Mouse (Mus musculus) ovary, adult 10 weeks (tissue): ENCODE measurements around the gene Tardbp. TPM values are rescaled to one million over a fixed set of nuclear protein-coding genes. Genes with fewer than 3 reads are reported as not detected.

Experiments
- polyA plus RNA-seq: library from polyadenylated mRNA; stranded (reverse); fragments of 350-450 nt; fragmentation: Illumina TruSeq; extraction: RNeasy Lipid Tissue Mini Kit (QIAGEN cat#74804); gene quantifications from one replicate; pipeline ENCODE4 v1.2.3, GENCODE M21; 2014

Gene Tardbp
- polyA plus RNA-seq: 1,046 TPM

DNA sequence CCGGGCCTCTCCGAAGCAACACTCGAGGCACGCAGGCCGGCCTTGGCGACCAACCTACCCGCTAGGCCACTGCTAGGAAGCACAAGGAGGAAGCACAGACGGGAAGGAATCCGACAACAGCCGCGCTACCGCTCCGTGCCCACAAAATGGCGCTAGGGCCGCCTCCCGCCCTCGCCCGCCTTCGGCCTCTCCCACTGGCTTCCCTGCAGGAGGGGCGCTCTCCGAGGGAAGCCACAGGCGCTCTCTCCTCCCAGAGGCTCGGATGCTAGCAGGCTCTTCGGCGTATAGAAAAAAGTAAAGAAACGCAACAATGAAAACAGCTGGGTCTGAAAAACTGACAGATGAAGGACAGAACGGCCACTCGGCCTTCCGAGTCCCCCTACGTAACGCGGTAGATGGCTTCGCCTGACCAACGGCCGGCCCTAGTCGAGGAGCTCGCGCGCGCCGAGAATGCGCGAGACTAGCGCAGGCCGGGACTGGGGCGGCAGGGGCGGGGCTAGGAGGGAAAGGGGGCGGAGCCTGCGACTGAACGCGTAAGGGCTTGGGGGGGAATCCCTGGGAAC, at the start of gene Tardbp:
TSS of gene Tardbp (minus strand) at position 397 of the 563 bp plus-strand sequence.

DNA sequence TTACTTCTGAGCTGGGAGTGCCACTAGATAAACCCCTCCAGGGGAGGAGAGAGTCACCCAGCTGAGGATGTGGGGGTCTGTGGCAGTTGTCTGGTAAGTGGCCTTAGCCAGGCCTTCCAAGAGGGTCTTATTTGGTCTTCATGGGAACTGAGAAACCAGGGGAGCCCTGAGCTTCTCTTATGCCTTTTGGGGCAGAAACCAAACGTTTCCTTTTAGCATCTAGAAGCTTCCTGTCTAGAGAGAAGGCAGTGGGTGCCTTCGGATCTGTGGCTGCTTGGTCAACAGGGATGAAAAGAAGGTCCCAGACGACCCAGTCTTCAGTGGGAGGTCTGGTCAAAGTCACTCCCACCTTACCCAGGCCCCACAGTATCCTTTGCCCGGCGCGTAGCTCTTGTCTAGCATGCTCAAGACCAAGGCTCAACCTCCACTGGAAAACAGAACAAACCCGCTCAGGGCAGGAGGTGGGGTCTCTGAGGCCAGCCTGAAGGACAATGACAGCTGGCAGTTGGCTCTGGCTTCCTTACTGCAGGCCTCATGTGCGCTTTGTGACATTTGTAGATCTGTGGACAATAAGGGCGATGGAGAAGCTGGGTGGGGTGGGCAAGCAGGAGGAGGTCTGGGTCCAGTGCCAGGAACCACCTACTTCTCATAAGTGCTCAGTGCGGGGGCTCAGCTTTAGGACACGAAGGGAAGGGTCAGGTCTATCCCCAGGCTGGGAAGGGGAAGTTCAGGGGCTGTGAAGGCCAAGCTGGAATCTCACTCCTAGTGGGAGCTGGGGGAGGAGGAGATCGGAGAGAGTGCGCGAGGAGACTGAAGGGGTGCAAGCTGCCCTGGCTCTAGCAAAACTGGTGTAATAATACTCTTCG, 16.7 kb upstream of the Tardbp start, which contains the start of gene Gm572:
TSS of gene Gm572 (plus strand) at position 27 of the 866 bp plus-strand sequence.

DNA sequence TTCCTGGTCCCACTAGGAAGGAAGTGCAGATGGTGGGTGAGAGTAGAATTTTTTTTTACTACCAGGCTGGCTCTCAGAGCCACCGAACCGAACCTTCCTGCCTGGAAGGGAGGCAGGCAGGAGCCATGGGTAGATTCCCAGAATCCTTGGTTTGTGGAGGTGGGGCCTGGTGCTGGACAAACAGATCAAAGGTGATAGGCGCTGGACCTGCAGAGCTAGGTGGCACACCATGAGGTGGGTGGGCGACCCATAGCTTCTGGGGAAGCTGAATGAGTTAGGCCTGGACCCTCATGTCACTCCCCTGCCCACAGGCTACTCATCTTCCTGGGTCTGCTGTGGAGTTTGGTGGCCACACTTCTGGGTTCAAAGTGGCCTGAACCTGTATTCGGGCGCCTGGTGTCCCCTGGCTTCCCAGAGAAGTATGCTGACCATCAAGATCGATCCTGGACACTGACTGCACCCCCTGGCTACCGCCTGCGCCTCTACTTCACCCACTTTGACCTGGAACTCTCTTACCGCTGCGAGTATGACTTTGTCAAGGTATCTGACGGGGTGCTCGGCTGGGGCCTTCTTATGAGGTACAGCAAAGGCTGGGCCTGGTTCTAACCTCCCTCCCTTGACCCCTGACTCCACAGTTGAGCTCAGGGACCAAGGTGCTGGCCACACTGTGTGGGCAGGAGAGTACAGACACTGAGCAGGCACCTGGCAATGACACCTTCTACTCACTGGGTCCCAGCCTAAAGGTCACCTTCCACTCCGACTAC, 24.3 kb downstream of the Tardbp start, which contains the start of gene Masp2:
TSS of gene Masp2 (plus strand) at position 198 of the 764 bp plus-strand sequence.

DNA sequence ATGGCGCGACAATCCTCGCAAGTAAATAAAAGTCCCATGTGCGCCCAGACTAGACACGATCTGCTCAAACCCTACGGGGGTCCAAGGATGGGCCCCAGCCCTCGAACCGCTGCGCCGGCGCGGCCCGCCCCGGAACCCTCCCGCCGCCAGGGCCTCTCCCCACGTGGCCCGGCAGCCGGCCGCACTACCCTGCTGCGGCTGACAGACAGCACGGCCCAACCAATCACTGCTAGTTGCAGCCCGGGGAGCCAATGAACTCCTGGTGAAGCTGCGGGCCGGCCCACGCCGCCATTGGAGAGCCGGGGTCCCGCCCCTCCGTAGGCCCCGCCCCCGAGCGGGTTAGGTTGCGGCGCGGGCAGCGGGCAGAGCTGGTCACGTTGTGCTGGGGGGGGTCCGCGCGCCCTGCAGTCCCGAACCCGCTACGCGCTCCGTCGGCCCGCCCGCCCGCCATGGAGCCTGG, 35.6 kb downstream of the Tardbp start, which contains the start of gene Srm:
TSS of gene Srm (plus strand) at position 333 of the 460 bp plus-strand sequence.

Other genes starting within 250 kb of the Tardbp start
- 4.4 TPM for gene Ubiad1, start 182.2 kb downstream of the Tardbp start, polyA plus RNA-seq
- gene Mtor, start 178.4 kb downstream of the Tardbp start, polyA plus RNA-seq: 6.1 TPM
- gene Angptl7, start 126.6 kb downstream of the Tardbp start, polyA plus RNA-seq: 0.74 TPM
- gene Exosc10, start 68.6 kb downstream of the Tardbp start, polyA plus RNA-seq: 6.6 TPM
- not detected for gene Srm, start 35.5 kb downstream of the Tardbp start, polyA plus RNA-seq
- gene Masp2, start 24.5 kb downstream of the Tardbp start, polyA plus RNA-seq: not detected
- gene Gm572, start 16.3 kb upstream of the Tardbp start, polyA plus RNA-seq: not detected
- 2.1 TPM for gene Casz1, start 177.4 kb upstream of the Tardbp start, polyA plus RNA-seq